Mouse (Mus musculus): ENCODE measurements around the gene Ccdc8.

- TF ChIP-seq SRF (IDR thresholded peaks at IDR 0.05; ENCODE audit: control insufficient read depth, insufficient read length, low read depth) (no peak), POLR2A (IDR thresholded peaks at IDR 0.05; ENCODE audit: insufficient read length, low read depth) (no peak), CEBPB (IDR thresholded peaks at IDR 0.05; ENCODE audit: insufficient read depth, poor library complexity, severe bottlenecking) (no peak), TCF12 (IDR thresholded peaks at IDR 0.05; ENCODE audit: insufficient read depth, poor library complexity, severe bottlenecking) (no peak), MAX (IDR thresholded peaks at IDR 0.05; ENCODE audit: low read depth) (no peak), MYOG (IDR thresholded peaks at IDR 0.05; ENCODE audit: control insufficient read depth in 1 of 3, insufficient read depth in 1 of 3, insufficient read length in 2 of 3, low read depth in 2 of 3) (no peak), REST (IDR thresholded peaks at IDR 0.05; ENCODE audit: insufficient read depth, insufficient read length) (no peak), E2F4 (IDR thresholded peaks at IDR 0.05; ENCODE audit: insufficient read depth) (no peak), POLR2AphosphoS2 (IDR thresholded peaks at IDR 0.05; ENCODE audit: insufficient read length, low read depth) (no peak), USF1 (IDR thresholded peaks at IDR 0.05; ENCODE audit: low read depth) (no peak), MYOD1 (IDR thresholded peaks at IDR 0.05; ENCODE audit: control insufficient read depth in 1 of 3, insufficient read length in 2 of 3, low read depth in 2 of 3) (no peak), TCF3 (IDR thresholded peaks at IDR 0.05; ENCODE audit: insufficient read length, low read depth) (no peak)
Measured at GRCm38 (mm10) chr7:17019426-17020166, 27.1 kb downstream of the Ccdc8 start.

All from myocyte (in vitro differentiated cells).